Mouse (Mus musculus) cortical plate, adult 2 months (tissue): Measurements from ENCODE around the gene 1700017B05Rik.

Source experiments
- CTCF ChIP-seq: fragments of 200-500 bp; IDR thresholded peaks from 2 replicates; pipeline ENCODE4 v1.5.1; 2011; ENCODE audit warnings: mild to moderate bottlenecking, control low read depth, low read length; ENCODE audit not compliant: insufficient read depth; ENCODE audit errors: extremely low read depth
- POLR2A ChIP-seq: fragments of 200-500 bp; IDR thresholded peaks from 2 replicates; pipeline ENCODE4 v1.6.1; 2011; ENCODE audit warnings: mild to moderate bottlenecking, low read length, control low read depth; ENCODE audit not compliant: insufficient read depth; ENCODE audit errors: extremely low read depth

DNA sequence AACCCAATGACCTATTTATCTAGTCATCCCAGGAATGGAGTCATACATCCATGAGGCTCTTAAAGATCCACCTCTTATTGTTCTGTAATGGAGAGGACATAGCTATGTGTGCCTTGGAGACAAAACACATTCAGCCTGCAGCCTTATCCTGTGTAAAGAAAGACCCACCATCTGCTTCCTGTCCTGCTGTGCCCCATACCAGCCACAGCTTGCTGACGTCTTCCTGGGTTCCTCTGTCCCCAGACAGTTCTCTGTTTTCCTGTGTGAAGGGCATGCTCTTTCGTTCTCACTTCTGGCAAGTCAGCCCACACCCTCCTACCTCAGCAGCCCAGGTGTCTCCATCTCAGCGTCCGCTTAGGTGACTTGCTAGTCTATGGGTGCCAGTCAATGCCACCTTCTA, 15.9 kb upstream of the 1700017B05Rik start:
- TF ChIP-seq CTCF = no peak
- no peak for TF ChIP-seq POLR2A
